14 mouse cellular contexts compared by ENCODE assay signal in the genomic region with DNA sequence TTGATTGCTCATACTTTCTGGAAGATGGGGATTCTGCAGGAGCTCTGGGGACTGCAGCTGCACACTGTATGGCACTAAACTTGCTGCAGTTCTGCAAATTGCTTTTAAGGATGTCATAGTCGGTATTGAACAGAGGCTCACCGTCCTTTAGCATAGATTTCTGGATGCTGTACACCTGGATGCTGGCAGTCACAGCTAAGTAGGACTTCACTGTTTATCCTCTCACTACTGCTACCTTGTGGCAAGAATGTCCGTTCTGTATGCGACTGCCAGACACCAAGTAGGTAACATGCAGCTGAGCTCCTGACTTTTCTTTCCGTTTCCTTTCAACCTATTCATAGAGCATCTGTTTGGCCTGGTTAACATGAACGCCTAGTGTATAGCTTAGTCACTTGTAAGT.
DNase-seq lines count a peak whose midpoint lies in the region; ATAC-seq lines count a peak whose summit lies in the region.
"Had no signal": no experiment of that assay in that cellular context is flagged by ENCODE, and none has a peak within 500 bp of the region (broad histone marks: within the 10 kb centered on the region; RNA-seq: fewer than 3 reads in every experiment).

No protein-coding gene starts in this region.

- DNase-seq in embryo, embryonic 11 days: peak; percentile 7
- no peak for DNase-seq in embryo, embryonic 9.5 days (ENCODE audit: extremely low spot score)
- DNase-seq in retina, postnatal 1 day: peak; percentile 2
- no peak for DNase-seq in retina, embryonic 14.5 days (ENCODE audit: low spot score)
- no peak for DNase-seq in urinary bladder, postnatal 4 days (ENCODE audit: low spot score in 2 of 2)
- DNase-seq: gastrocnemius, adult 2 months; right cerebral cortex, postnatal 4 days had no signal

- no peaks in the 10 kb centered on the region for H3K4me1 ChIP-seq in kidney, embryonic 16.5 days (ENCODE audit: insufficient read depth, low read length)
- no peaks in the 10 kb centered on the region for H3K4me1 ChIP-seq in kidney, embryonic 15.5 days
- H3K4me1 ChIP-seq: heart, embryonic 12.5 days; midbrain, embryonic 12.5 days had no signal

- H3K4me2 ChIP-seq in kidney, embryonic 16.5 days (replicated peaks; ENCODE audit: low read depth, low read length): no peak overlapping the region
- H3K4me2 ChIP-seq in kidney, embryonic 15.5 days: no peak overlapping the region
- H3K4me2 ChIP-seq: heart, embryonic 12.5 days; liver, embryonic 11.5 days; midbrain, embryonic 12.5 days had no signal

- H3K4me3 ChIP-seq in kidney, embryonic 16.5 days (ENCODE audit: low read length): no peak overlapping the region
- H3K4me3 ChIP-seq in kidney, embryonic 15.5 days (replicated peaks): no peak overlapping the region
- H3K4me3 ChIP-seq: gastrocnemius, adult 2 months; heart, embryonic 12.5 days; midbrain, embryonic 12.5 days had no signal

- 64% methylated on average over 6 of the region's 6 CpGs for WGBS in kidney, embryonic 16.5 days
- 68% methylated on average over 6 of the region's 6 CpGs for WGBS in kidney, embryonic 15.5 days

- 0 out of 2 replicates have a peak, but pooled peaks have one; percentile 27 for ATAC-seq in kidney, embryonic 16.5 days (ENCODE audit: low FRiP score, low TSS enrichment)
- ATAC-seq in kidney, embryonic 15.5 days (replicated peaks; ENCODE audit: low FRiP score): no peak
- no peak for ATAC-seq in erythroblast, adult 5-6 weeks (replicated peaks; ENCODE audit: low FRiP score, poor library complexity, severe bottlenecking)
- ATAC-seq: inflammation-experienced regulatory T-cells, adult 6 months had no signal

- no peaks in the 10 kb centered on the region for H3K27me3 ChIP-seq in kidney, embryonic 16.5 days (ENCODE audit: insufficient read depth, low read length)
- no peaks in the 10 kb centered on the region for H3K27me3 ChIP-seq in kidney, embryonic 15.5 days
- H3K27me3 ChIP-seq: heart, embryonic 12.5 days; midbrain, embryonic 12.5 days had no signal

- H3K9ac ChIP-seq in kidney, embryonic 16.5 days (replicated peaks; ENCODE audit: low read length): no peak overlapping the region
- H3K9ac ChIP-seq in kidney, embryonic 15.5 days: no peak overlapping the region
- H3K9ac ChIP-seq: heart, embryonic 12.5 days; midbrain, embryonic 12.5 days had no signal

- H3K27ac ChIP-seq in kidney, embryonic 16.5 days (ENCODE audit: low read length): no peak overlapping the region
- no peak overlapping the region for H3K27ac ChIP-seq in kidney, embryonic 15.5 days
- H3K27ac ChIP-seq: gastrocnemius, adult 2 months; midbrain, embryonic 12.5 days had no signal

- H3K36me3 ChIP-seq in kidney, embryonic 16.5 days (ENCODE audit: insufficient read depth, low read length): no peaks in the 10 kb centered on the region
- H3K36me3 ChIP-seq in kidney, embryonic 15.5 days: no peaks in the 10 kb centered on the region
- H3K36me3 ChIP-seq: heart, embryonic 12.5 days; midbrain, embryonic 12.5 days had no signal

- no peaks in the 10 kb centered on the region for H3K9me3 ChIP-seq in kidney, embryonic 16.5 days (ENCODE audit: low read length)
- no peaks in the 10 kb centered on the region for H3K9me3 ChIP-seq in kidney, embryonic 15.5 days (replicated peaks)
- H3K9me3 ChIP-seq: heart, embryonic 12.5 days; midbrain, embryonic 12.5 days had no signal

Comparison
In these comparisons a context has a peak if more than half of its experiments do, and no peak if none do; other contexts are left out.
1. DNase-seq: peak in embryo, embryonic 11 days (single experiment) and retina, postnatal 1 day (single experiment); none in embryo, embryonic 9.5 days (single experiment), retina, embryonic 14.5 days (single experiment) and urinary bladder, postnatal 4 days (0 of 2).